9 mouse cellular contexts compared by ENCODE assay signal in the genomic region with DNA sequence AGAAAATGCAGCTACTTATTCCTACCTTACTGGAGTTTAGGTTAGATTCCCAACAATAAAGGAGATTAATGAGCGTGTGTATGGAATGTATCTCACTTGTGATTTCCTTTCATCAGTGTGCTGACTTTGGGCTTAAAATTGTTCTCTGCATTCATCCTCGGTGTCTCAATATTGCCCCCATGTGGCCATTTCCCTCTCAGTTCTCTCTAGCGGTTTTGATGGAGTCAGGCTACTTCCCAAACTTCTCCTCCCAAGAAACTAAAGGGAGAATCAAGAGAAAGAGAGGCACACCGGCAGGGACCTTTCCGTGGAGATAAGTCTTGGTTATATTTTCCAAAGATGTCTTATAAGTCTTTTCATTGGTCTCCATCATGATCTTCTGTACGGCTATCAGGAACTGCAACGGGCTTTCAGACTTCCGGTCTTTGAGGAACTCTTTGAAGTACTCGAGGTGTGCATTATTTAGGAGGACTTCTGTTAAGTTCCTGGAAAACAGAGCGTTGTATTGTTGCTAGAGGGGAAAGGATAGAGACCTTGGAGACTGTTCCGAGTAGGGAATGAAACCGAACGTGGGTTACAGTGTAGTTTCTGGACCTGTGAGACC. TPM values are rescaled to one million over a fixed set of nuclear protein-coding genes. Genes with fewer than 3 reads are reported as not detected.
DNase-seq lines count a peak whose midpoint lies in the region.
"Had no signal": no experiment of that assay in that cellular context is flagged by ENCODE, and none has a peak within 500 bp of the region (broad histone marks: within the 10 kb centered on the region; RNA-seq: fewer than 3 reads in every experiment).

No protein-coding gene starts in this region.

- H3K36me3 ChIP-seq in heart, embryonic 10.5 days, result no peaks in the 10 kb centered on the region

- no peaks in the 10 kb centered on the region for H3K27me3 ChIP-seq in heart, embryonic 10.5 days (ENCODE audit: insufficient read depth, poor library complexity, severe bottlenecking)

- peak; percentile 63 to 86 for DNase-seq in heart, adult 18-20 months
- no peak for DNase-seq in heart, embryonic 10.5 days (ENCODE audit: low spot score)
- DNase-seq in adrenal gland, adult 18-20 months (ENCODE audit: low spot score in 2 of 2), result peak; percentile 62 to 71
- DNase-seq in embryo, embryonic 11.5 days (ENCODE audit: low read depth, low spot score), result peak; percentile 42
- peak; percentile 77 to 86 for DNase-seq in heart, postnatal 10 days
- DNase-seq in left cerebral cortex, adult 11 months (ENCODE audit: low spot score), result peak; percentile 47
- DNase-seq in lung, postnatal 36 days, result peak; percentile 90
- DNase-seq in spleen, postnatal 36 days (ENCODE audit: low spot score in 2 of 2), result peak; percentile 44 to 46

- H3K9me3 ChIP-seq in heart, embryonic 10.5 days, result no peaks in the 10 kb centered on the region

- 38% methylated on average over 13 of the region's 13 CpGs for WGBS in heart, embryonic 10.5 days

- H3K27ac ChIP-seq in heart, embryonic 10.5 days, result no peak overlapping the region

- intact Hi-C loops in heart, postnatal 10 days (cut with DNase I), result loop anchor here (2.0 to 5.0 kb wide), 3 partner anchors 61 to 375 kb away; partner anchors contain the start of gene Npl

- H3K4me3 ChIP-seq in heart, embryonic 10.5 days, result no peak overlapping the region

- H3K4me1 ChIP-seq in heart, embryonic 10.5 days, result no peaks in the 10 kb centered on the region

RNA-seq across cellular contexts. Expression of gene Rgsl1, which starts 36.5 kb away (rescaled TPM):
- total RNA-seq in heart, adult 18-20 months (2021), result not detected
- polyA plus RNA-seq in heart, embryonic 10.5 days (2016; fragmentation: Nextera tagmentation; extraction: Ambion mirVana), result not detected in 2 replicates
- under 1 TPM in 1 of 2 experiments, not detected in 1; 0.29 TPM for total RNA-seq in adrenal gland, adult 18-20 months (2021)
- not detected for total RNA-seq in heart, postnatal 10 days (2021)
- total RNA-seq: neutrophil, adult 5-6 weeks had no signal

RNA-seq across cellular contexts. Expression of gene Rnasel, which starts 58.3 kb away (rescaled TPM):
- 1 to 10 TPM; 2.8 to 5.0 TPM for total RNA-seq in heart, adult 18-20 months (2021)
- polyA plus RNA-seq in heart, embryonic 10.5 days (2016; fragmentation: Nextera tagmentation; extraction: Ambion mirVana), result 4.4 and 6.8 TPM in 2 replicates
- 1 to 10 TPM; 7.1 to 9.0 TPM for total RNA-seq in adrenal gland, adult 18-20 months (2021)
- total RNA-seq in heart, postnatal 10 days (2021), result 10 to 100 TPM; 12.5 to 15.4 TPM
